Mouse (Mus musculus) frontal cortex, postnatal 14 days (tissue): ENCODE measurements at regions not wholly inside any gene's neighbourhood (a gene's known extent, or its start where the extent isn't known, plus 50 kb on each side); places are given as distances from the start of the nearest gene placed in this dataset.

Experiments used
- DNase-seq, 2 experiments: peaks; one replicate each; pipeline ENCODE4 v3.0.0; 2022; ENCODE audit warnings: low spot score in 2 of 2

DNA sequence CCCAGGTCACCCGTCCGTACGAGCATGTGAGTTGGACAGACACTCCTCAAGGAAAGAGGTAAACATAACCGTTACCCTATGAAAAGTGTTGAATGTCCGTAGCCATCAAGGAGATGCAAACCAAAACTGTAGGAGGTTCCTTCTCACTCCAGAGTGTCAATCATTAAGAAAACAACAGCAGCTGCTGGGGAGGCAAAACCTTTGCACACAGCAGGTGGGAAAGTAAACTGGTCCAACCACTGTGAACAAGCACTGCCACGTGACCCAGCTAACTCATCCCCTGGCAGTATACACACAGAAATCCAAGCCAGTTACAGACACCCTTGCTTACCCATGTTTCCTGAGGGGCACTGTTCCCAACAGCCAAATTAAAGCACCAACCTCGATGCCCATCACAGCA, 54.7 kb upstream of the Irx5 start:
- DNase-seq = no peak

DNA sequence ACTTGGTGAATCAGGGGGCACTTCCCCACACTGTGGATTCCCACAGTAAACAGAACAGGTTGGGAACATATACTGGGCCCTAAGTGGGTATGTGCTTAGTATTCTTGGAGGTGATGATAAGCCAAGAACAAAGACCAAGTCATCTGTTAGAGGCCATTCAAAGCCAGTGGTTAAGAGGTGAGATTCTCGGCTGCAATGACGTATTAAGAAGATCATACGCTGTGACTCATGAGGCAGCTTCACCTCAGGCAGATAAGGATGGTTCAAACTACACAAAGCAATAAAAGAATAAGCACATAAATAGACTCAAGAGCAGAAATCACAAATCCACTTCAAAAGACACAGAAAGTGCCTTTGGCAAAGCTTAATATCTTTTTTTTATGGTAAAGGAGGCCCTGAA, 56.4 kb upstream of the Irx5 start:
- DNase-seq = no peak

DNA sequence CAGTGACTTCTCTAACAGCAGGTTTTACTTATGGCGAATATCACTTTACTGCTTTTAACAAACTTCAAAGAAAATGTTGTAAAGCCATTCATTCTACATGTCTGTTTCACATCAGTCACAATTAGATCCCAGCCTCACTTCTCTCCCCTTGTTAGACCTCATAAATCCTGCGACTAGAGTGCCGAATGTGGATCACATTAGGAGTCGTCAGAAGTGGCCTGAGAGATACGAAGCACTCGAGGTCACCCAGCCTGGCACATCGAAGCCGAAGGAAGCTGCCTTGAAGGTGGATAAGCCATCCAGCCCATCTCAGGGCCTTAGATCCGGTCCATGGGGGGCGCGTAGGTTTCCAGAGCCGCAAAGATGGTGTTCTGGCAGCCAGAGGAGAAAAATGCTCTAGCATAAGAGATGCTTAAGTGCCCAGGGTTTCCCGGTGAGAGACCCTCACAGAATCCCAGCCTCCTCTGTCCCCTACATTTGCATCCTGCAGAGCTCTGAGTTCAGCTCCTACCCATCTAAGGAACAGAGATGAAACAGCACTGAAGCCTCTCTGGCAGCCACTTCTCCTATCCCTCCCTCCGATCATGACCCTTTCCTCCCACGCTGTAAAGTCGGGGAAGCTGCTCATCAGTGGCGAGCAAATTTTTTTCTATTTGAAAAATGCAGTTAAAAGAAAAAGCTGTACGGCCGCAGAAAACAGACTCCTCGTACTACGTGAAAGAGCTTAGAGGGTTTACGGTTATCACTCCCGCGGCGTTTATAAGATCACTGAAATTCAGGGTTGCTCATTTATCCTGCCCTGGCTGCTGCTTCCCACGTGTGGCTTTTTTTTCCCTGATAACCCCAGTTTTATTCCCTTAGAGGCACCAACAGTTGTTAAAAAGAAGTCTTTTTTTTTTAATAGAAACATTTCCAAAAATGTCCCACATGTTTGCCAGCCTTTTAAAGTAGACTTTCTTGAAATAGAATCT, 70.3 kb upstream of the Irx5 start:
- DNase-seq = no peak

DNA sequence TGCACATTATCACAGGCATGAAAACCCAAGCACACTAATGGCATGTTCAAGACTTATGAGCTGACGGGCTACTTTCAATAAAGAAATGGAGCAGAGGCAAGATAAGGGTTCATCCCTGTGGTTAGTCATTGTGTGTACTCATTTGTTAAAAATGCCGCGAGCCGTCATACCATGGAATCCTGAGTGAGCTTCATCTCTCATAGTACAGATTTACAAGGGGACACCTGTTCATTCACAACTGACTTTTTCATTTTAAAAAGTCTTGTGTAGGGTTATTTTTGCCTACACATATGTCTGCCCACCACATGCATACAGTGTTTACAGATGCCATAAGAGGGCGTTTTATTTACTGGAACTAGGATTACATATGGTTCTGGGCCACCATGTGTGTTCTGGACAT, 81.7 kb upstream of the Irx5 start:
- no peak for DNase-seq

DNA sequence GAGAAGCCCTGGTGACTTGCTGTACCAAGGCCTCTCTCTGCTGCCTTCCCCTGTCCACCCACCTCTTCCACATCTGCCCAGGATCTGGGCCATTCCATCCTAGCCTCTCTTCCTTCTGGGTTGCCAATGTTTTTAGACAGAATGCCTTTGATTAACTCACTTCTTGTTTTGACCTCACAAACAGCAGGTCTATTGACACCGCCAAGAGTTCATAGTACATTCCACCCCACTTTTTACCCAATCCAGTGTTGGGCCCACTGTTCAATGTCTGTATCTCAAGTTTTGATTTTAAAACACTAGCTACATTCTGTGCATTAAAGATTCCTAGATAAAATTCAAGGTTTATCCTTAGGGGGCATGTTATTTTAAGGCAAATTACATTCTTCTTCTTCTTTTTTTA, 84.7 kb upstream of the Irx5 start:
- DNase-seq = no peak

DNA sequence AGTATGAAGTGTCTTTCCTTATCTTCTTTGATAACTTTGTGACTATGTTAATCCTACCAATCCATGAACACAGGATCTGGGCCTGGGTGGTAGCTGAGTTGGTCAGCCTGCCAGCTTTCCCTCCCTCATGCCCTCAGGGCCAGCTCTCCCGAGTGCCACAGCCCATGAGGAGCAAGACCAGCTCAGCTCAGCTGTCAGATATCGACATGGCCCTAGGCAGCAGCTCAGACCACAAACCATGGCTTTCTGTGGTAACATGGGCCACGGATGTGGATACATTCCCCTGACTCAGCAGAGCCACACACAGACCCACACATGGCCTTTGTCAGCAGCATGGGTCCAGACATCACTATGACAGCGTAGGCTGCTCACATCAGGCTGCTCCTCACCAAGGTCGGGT, 85.4 kb upstream of the Irx5 start:
- DNase-seq = no peak

DNA sequence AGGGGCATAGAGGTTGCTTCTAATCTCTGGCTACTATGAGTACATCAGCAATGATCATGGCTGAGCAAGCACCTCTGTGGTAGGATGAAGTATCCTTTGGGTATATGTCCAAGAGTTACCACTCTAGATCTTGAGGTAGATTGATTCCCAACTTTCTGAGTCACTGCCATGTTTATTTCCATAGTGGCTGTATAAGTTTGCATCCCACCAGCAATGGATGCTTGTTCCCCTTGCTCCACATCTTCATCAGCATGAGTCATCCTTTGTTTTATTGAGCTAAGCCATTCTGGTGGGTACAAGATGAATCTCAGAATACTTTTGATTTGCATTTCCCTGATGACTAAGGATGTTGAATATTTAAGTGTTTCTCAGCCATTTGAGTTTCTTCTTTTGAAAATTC, 86.8 kb upstream of the Irx5 start:
- DNase-seq = no peak

DNA sequence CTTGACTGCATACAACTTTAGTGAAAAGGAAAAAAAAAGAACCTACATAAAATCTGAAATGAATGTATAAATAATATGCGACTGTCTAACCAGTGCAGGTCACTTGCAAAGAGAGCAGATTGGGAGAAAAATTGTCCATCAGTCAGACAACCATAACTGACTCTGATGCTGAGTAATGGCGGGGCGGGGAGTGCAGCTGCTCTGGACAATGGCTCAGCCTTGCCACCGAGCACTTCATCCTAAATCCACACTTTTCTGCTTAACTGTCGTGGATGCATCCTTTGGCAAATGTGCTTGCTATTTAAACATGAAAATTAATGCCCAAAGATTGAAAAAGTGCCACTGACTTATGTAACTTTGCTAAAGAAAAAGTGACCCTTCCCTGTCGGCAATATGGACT, 90.0 kb upstream of the Irx5 start:
- DNase-seq = no peak

DNA sequence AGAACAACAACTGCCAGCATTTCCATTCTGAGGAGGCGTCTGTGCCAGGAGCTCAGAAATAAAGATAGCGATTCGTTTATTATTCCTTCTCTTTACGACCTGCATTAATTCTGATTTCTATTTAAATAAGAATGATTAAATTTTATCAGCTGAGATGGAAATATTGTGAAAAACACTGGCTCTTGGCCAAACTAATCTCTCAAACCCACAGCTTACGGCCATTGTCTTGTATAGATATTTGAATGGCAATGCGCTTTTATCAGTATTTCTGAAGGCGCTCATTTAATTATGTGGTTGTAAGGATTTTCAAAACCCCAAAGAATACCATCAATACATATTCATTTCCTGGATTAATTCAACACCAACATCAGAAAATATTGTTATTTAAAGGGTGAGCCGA, 97.4 kb upstream of the Irx5 start:
- DNase-seq = no peak

DNA sequence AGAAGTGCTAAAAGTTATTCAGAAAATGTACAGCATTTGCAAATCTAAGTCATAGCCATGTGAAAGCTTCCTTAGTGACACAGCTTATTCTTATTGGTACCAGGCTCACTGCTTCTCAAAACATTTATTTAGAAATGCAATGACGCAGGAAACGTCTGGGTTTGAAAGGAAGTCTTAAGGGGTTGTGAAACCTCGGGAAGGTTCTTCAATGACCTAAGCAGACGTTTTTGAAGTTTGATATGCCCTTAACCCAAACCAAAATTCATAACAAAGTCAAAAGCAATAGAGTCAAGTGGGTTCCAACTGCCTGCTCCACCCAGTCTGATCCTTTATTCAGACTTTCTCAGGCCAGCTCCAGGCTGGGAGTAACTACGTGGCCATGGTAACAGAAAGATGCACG, 99.2 kb upstream of the Irx5 start:
- no peak for DNase-seq

DNA sequence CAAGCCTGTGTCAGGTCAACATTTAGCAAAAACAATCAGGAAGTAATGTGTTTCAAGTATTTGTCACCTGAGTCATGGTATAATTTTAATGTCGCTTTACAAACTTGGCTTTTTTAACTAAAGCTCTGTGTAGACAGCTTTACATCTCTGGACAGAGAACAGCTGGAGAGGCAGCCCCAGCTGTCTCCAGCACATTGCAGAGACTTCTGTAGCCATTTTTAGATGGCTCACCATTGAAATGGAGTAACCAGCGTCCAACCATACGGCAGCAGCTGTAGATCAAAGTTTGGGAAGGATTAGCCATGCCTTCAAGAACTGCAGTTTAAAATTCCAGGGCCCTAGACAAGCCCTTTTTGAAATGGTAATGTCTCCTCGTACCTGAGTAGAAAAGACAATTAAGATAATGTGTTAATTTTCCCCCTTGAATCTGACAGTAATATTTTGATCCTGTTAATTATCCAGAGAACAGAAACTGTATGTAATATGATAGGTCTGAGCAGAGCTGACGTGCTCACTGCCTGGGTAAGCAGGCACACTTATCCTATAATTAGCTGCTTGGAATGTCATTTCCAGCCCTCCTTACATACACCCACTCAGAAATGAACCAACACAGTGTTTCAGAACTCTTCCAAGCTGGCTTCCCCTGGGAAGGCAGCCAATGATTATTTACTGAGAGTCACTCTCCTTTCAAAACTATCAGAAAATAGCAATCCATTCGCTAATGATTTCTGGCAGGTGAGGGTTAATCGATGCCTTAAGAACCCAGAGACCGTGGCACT, 104.6 kb upstream of the Irx5 start:
- peak in 1 of 2 experiments; percentile 7 for DNase-seq

DNA sequence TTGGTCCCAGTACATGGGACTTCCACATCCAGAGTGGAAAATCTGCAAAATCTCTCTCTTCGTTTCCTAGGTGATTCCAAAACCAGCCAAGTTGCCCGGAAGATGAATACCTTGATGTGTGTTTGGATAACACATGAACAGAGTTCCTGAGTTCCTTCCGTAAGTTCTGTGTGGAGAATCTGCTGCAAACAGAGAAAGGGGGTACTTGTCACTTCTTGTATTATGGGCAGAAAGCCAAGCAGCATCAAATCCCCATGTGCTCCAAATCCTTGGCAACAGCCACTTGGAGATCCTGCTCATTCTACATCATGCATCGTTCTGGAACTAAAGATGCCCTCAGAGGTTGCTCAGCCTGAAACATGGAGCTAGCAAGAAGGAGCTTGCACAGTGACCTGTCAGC, 111.1 kb upstream of the Irx5 start:
- DNase-seq = no peak

DNA sequence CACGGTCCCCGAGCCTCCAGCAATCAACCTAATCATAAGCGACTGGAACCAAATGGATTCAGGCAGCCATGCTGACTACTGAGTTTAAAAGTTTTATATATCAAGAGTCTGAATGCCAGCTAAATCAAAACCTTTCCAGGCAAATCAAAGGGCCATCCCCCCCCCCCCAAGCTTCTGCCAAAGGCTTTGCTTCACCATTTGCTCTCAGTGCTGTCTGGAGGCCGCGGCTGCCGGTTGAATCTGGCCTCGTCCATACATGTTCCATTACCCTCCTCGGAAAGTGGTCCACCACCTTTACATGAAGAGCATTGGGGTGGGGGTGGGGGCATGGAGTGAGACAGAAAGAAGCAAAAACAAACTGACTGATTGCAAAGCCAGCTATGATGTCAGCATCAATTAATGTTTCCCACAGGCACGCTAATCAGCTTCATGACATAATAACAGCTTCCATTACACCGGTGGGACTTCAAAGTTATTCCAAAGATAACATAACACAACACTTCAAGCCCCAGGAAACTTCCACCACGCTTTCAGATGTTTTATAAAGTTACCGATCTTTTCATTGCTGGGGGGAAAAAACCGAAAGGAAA, 116.6 kb upstream of the Irx5 start:
- no peak for DNase-seq

DNA sequence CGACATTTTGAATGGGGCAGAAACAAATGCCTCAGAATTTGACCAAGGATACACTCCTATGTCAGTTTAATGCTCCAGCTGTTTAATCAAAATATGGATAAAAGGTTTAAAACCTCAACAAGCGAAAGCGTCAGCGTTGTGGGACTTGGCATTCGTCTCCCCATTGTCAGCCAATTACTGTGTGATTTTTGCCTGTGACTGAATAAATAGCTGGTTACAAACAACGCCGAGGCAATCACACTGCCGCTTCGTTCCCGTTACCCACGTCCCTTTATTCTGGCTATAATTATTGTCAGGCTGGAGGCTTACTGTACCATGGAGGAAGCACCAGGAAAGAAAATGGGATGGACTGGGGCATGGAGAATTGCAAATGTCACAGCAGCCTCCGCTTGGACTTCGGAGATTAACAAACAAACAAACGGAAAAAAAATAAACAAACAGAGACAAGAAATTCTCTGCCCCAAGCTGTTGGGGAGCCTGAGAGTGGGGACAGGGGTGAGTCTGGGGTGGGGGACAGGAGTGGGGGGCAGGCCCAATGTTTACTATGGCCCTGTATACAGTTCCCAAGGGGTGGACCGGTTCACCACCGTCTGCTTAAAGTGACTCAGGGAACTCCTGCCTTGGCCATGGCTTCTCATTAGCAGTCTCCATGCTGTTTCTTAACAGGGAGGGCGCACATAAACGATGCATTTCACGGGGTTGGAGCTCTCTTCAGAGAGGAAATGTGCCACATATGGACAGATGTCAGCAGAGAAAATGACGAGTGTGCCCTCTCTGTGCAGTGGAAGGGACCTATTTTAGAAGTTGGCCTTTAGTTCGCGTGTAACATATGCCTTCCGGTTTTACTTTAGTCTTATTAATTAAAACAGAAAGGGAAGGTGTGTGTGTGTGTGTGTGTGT, 125.8 kb upstream of the Irx5 start:
- DNase-seq = no peak

DNA sequence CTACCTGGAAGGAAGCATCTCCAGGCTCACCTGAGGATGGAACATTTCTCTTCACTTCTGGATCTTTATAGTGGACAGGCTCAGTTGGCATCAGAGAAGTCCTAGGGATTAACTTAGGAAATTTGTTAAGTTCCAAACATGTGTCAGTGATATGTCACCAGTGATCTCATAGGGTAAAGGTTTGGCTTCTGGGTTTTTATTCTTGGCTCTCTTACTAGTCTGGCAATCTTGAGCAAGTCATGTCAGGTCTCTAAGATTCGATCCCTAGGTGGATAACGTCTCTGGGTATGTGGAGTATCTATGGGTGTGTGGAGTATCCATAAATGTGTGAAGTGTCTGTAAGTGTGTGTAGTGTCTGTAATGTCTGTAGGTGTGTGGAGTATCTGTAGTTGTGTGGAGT, 127.9 kb upstream of the Irx5 start:
- no peak for DNase-seq

DNA sequence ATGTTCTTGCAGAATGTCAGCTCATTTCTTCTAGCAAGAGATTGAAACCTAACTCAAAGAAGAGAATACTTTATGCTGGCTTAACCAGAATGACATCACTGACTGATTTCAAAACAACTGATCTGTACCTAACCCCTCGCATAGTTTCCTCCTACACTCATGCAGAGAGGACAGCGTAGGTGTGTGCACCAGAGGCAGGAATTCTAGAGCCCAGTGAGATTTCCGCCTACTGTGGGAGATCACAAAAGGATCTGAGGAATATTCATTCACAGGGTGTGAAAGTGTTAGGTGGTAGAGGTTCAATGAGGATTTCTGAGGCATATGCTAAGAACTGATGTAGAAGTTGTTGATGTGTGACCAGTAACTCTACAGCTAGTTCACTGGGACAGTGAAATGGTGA, 132.5 kb upstream of the Irx5 start:
- DNase-seq = no peak

DNA sequence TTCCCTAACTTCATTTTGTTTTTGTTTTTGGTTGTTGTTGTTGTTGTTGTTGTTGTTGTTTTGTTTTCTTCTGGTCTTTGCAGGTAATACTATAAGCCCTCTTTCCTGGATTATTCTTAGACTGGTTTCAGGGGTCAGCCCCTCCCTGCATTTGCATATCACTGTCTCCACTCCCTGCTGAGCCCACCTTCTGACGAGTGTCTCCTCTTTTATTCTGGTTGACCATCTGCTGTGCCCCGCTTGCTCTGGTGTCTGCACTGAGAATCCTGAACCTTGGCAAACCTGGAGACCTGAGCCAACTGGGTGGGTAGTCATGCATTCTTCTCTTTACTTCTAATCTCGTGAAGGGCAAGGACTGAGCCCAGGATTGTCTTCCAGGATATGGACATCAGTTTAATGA, 134.4 kb upstream of the Irx5 start:
- DNase-seq = no peak

DNA sequence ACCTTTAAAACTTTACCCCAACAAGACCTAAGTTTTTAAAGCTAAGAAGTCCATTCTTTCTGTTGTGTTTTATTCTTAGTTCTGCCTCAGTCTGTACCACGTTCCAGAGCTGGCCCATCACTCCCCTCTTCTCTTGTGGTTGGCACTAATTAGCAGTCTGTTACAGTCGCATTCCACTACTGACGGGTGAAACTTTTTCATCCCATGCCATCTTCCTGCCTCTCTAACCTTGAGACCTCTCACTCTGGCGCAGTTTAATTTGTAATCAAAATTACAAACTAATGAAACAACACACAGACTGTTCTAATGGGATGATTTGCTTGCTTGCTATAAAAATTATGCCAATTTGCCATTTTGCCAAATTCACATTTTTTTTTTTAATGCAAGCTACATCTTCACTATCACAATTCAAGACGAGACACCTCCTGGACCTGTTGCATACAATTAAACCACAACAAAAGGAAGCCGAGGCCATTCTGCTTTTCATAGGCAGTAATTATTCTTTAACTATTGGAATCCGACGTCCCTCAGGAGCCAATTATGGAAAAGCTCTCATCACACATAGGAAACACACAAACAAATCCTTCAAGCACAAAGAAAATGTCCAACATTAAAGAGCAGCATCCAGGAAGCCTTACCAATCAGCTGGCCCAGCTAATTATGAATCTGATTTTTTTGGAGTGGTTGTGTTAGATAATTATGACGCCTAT, 138.1 kb upstream of the Irx5 start:
- no peak for DNase-seq

DNA sequence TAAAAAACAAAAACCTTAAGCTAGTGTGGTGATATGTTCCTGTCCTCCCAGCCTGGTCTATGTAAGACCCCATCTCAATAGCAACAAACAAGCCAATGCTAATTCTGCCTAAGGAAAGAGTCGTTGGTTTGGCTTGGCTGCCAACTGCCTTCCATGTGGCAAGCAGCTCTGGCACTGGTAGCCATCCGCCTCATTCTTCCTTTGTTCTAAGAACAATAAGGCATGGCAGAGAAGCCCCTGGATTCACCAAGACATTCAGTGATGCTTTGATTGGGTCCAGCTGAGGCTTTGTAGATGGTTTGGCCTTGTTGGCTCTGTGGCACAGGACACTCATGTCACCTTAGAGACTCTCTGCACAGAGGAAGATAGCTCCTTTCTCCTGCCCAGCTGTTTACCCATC, 139.9 kb upstream of the Irx5 start:
- no peak for DNase-seq

DNA sequence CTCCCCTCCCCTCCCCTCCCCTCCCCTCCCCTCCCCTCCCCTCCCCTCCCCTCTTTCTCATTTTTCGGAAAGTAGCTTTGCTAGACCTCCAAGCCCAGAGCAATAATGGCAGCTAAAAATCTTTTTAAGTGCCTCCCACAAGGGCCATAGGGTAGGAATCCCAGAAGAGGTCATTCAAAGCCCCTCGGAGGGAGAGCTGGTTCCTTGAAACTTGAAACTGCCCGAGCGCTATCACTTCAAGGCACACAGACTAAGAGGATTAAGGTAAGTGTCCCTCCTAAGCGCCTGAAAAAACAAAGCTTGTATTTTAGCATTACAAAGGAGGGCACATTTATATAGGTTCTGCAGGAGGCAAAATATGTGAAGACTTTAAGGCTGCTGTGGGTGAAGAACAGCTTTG, 141.2 kb upstream of the Irx5 start:
- DNase-seq = no peak
